Mouse (Mus musculus) gastrocnemius, adult 2 months (tissue): ENCODE results near the gene Spaca4. TPM values are rescaled to one million over a fixed set of nuclear protein-coding genes. Genes with fewer than 3 reads are reported as not detected.
A peak's percentile ranks its signal among the peaks of the same experiment; 100 is the strongest.

ENCODE experiments used
- DNase-seq: peaks from one replicate; pipeline ENCODE4 v3.0.0; 2022
- H3K27ac ChIP-seq: fragments of 200-600 bp; 2 replicates; pipeline ENCODE4 v1.8.1; 2022; ENCODE audit warnings: mild to moderate bottlenecking
- H3K4me3 ChIP-seq: fragments of 200-600 bp; 2 replicates; pipeline ENCODE4 v1.8.1; 2022; ENCODE audit warnings: mild to moderate bottlenecking, moderate library complexity
- CTCF ChIP-seq: fragments of 200-600 bp; IDR thresholded peaks from 2 replicates; pipeline ENCODE4 v1.8.1; 2022; ENCODE audit warnings: antibody characterized with exemption, mild to moderate bottlenecking, moderate library complexity
- intact Hi-C: fragments of 180-260 bp; cut with DNase I; formaldehyde crosslinking; loops from one replicate; pipeline ENCODE4 v1.15.1; 2025
- total RNA-seq, 2 experiments: library from RNA; stranded (reverse); gene quantifications; 2 replicates each; pipeline ENCODE4 v1.2.3; 2021

The Spaca4 gene
- total RNA-seq, 2 experiments from 2014 or later = not detected

DNA sequence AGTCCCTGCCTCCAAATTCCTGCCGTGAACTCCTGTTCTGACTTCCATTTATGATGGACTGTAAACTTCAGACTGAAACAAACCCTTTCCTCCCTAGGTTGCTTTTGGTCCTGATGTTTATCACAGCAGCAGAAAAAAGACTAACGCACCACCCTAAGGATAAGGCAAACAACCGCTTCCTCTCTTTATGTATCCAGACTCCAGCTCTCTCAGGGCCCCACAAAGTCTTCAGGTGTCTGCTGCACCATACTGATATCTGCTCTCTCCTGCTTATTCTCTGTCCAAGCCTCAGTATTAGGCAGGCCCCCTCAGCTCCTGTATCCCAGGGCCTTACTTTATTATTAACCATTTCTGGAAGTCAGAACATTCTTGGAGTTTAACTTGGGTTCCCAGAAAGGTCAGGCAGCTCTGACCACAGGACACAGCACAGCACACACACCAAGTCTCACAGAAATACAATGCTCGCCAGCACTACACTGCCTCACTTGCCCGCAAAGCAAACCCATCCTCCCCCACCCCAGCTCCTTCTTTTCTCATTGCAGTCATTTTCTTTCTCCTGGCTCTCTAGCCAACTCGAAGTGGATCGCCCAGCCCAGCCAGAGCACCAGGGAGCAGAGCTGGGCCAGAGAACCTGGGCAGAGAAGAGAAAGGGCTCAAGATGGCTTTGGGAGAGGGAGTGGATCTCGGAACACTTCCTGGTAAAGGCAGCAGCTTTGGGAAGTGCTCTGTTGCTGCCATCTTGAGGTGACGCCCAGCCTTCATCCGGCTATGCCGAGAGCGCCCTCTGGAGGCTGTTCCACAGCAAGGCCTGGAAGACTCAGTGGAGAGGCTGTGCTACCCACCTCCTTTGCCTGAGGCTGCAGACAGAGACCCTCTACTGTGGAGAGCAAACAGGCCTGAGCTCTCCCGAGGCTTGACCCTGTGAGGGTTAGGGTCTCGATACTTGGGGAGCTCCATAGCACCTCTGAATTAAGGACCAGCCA is 43.2 kb downstream of the Spaca4 start:
- peak overlapping the region; percentile 50 for H3K4me3 ChIP-seq
- TF ChIP-seq CTCF = no peak; the same call in 1 of the 2 replicates
- peak; percentile 91 for DNase-seq
- H3K27ac ChIP-seq = peak overlapping the region; percentile 90
- intact Hi-C loops = loop anchor here (2.0 to 5.0 kb wide), 2 partner anchors 40 to 205 kb away; no protein-coding TSS in a partner anchor

DNA sequence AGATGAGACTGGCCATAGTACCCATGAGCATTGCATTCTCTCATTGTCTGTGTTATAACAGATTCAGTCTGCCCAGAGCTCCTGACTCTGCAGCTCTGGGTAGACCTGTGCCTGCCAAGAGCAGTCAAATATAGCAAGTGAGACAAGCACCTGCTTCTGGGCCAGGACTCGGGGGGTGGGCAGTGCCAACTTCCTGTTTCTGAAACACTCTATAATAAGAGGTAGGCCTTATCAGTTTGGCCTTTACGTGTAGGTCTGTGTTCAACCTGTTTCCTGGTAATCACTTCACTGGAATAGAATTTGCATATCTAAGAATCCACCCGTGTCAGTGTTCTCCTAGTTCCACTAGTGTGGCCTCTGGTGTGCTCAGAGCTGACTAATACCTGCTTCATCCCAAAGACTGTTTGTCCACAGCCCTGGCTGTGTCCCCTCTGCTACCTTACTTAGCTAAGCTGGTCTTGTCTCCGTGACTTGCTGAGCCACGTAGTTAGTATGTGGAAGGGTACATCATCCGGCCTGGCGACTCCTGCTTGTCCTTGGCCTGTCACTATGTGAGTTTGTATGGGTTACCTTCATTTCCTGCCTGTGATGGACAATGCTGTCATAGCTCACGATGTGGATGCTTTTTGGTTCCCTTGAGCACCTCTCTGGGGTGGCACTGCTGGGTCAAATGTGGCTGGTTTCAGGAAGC is 44.4 kb downstream of the Spaca4 start:
- intact Hi-C loops = loop anchor here (5.0 kb wide), 1 partner anchor 204 kb away; no protein-coding TSS in a partner anchor
- Histone ChIP-seq H3K27ac (peak overlapping the region; percentile 90), H3K4me3 (peak overlapping the region; percentile 17; the same call in 1 of the 2 replicates)
- peak; percentile 82 for DNase-seq
- no peak for TF ChIP-seq CTCF

DNA sequence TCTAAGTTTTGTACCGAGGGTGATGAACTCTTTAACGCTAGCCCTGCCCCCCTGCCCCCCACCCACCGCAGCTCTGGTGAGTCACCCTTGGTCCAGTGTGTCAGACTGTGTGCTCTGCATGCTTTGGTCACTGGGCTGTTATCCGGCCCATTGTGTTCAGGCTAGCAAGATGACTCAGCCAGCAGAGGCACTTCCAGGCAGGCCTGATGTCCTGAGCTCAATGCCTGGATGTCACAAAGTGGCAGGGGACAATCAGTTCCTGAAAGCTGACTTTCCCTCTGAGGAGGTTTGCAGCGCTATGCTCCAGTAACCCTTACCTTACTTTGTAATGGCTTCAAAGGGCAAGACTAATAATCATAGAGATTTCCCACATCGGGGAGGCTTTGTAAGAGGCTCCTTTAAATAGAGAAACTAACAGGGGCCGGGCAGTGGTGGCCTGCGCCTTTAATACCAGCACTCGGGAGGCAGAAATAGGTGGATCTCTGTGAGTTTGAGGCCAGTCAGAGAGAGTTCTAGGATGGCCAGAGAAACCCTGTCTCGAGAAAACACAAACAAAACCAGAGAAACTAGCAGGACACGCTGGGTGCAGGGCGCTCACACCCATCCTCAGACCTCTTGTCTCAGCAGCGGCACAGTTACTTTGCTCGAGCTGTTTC is 45.5 kb downstream of the Spaca4 start:
- H3K27ac ChIP-seq = peak overlapping the region; percentile 90
- intact Hi-C loops = loop anchor here (5.0 kb wide), 1 partner anchor 203 kb away; no protein-coding TSS in a partner anchor
- H3K4me3 ChIP-seq = no peak overlapping the region
- DNase-seq = peak; percentile 51
- TF ChIP-seq CTCF = no peak

GRCm38 (mm10) chr7:45678513-45678912 is 47.1 kb downstream of the Spaca4 start:
- intact Hi-C loops = no loop called here

GRCm38 (mm10) chr7:45677627-45678295 is 47.9 kb downstream of the Spaca4 start:
- intact Hi-C loops = no loop called here

More at GRCm38 (mm10) chr7:45678513-45678912, 47.1 kb downstream of the Spaca4 start:
- H3K4me3 ChIP-seq = no peak overlapping the region
- no peak for TF ChIP-seq CTCF
- H3K27ac ChIP-seq = no peak overlapping the region
- no peak for DNase-seq

More at GRCm38 (mm10) chr7:45677627-45678295, 47.9 kb downstream of the Spaca4 start:
- no peak overlapping the region for H3K27ac ChIP-seq
- no peak for DNase-seq
- no peak overlapping the region for H3K4me3 ChIP-seq
- no peak for TF ChIP-seq CTCF

Other genes with a start within 250 kb of the Spaca4 start
- gene Tulp2, start 243.9 kb downstream of the Spaca4 start, total RNA-seq = under 1 TPM in 1 of 2 experiments, not detected in 1; 0.39 TPM
- 1 to 10 TPM; 5.5 to 8.4 TPM for gene Gm45808, start 239.0 kb downstream of the Spaca4 start, total RNA-seq
- 10 to 100 TPM; 13.1 to 22.9 TPM for gene Dhdh, start 237.0 kb downstream of the Spaca4 start, total RNA-seq
- 10 to 100 TPM; 55.1 to 61.8 TPM for gene Nucb1, start 215.4 kb downstream of the Spaca4 start, total RNA-seq
- gene Ppp1r15a, start 199.5 kb downstream of the Spaca4 start, total RNA-seq = 10 to 100 TPM; 28.3 to 28.5 TPM
- gene Plekha4, start 199.5 kb downstream of the Spaca4 start, total RNA-seq = 1 to 10 TPM; 3.4 to 3.5 TPM
- 1 to 10 TPM; 1.0 to 1.3 TPM for gene Hsd17b14, start 170.9 kb downstream of the Spaca4 start, total RNA-seq
- 100 to 1,000 TPM in 1 of 2 experiments, 10 to 100 TPM in 1; 91.4 to 106 TPM for gene Bcat2, start 155.7 kb downstream of the Spaca4 start, total RNA-seq
- not detected for gene Fgf21, start 110.3 kb downstream of the Spaca4 start, total RNA-seq
- not detected for gene Fut1, start 108.5 kb downstream of the Spaca4 start, total RNA-seq
- under 1 TPM in 1 of 2 experiments, not detected in 1; 0.20 TPM for gene Izumo1, start 104.0 kb downstream of the Spaca4 start, total RNA-seq
- 1 to 10 TPM; 5.7 to 8.0 TPM for gene Rasip1, start 98.3 kb downstream of the Spaca4 start, total RNA-seq
- gene Mamstr, start 85.8 kb downstream of the Spaca4 start, total RNA-seq = 10 to 100 TPM; 18.7 to 44.9 TPM
- gene Fut2, start 59.4 kb downstream of the Spaca4 start, total RNA-seq = under 1 TPM; 0.14 to 0.28 TPM
- under 1 TPM; 0.20 to 0.50 TPM for gene Ntn5, start 41.8 kb downstream of the Spaca4 start, total RNA-seq
- gene Sec1, start 31.4 kb downstream of the Spaca4 start, total RNA-seq = under 1 TPM in 1 of 2 experiments, not detected in 1; 0.25 TPM
- 10 to 100 TPM in 1 of 2 experiments, 1 to 10 TPM in 1; 7.7 to 16.4 TPM for gene Car11, start 26.0 kb downstream of the Spaca4 start, total RNA-seq
- 100 to 1,000 TPM in 1 of 2 experiments, 1 to 10 TPM in 1; 8.8 to 105 TPM for gene Dbp, start 20.7 kb downstream of the Spaca4 start, total RNA-seq
- gene Rpl18, start 10.4 kb downstream of the Spaca4 start, total RNA-seq = 100 to 1,000 TPM; 451 to 508 TPM
- gene Sphk2, start 7.8 kb downstream of the Spaca4 start, total RNA-seq = 10 to 100 TPM; 14.4 to 15.8 TPM
- under 1 TPM; 0.08 to 0.31 TPM for gene Fam83e, start 4.6 kb downstream of the Spaca4 start, total RNA-seq
- gene Lmtk3, start 57.9 kb upstream of the Spaca4 start, total RNA-seq = under 1 TPM in 1 of 2 experiments, not detected in 1; 0.06 TPM
- gene Sult2b1, start 58.9 kb upstream of the Spaca4 start, total RNA-seq = not detected
- 10 to 100 TPM; 29.6 to 33.2 TPM for gene Cyth2, start 88.8 kb upstream of the Spaca4 start, total RNA-seq
- under 1 TPM in 1 of 2 experiments, not detected in 1; 0.20 TPM for gene Kcnj14, start 99.0 kb upstream of the Spaca4 start, total RNA-seq
- 10 to 100 TPM; 14.6 to 16.0 TPM for gene Grwd1, start 105.1 kb upstream of the Spaca4 start, total RNA-seq
- 10 to 100 TPM; 63.2 to 65.6 TPM for gene Kdelr1, start 147.0 kb upstream of the Spaca4 start, total RNA-seq
- gene Grin2d, start 152.6 kb upstream of the Spaca4 start, total RNA-seq = under 1 TPM; 0.13 to 0.14 TPM
- gene Syngr4, start 170.9 kb upstream of the Spaca4 start, total RNA-seq = not detected
- 10 to 100 TPM; 51.3 to 66.3 TPM for gene Tmem143, start 171.1 kb upstream of the Spaca4 start, total RNA-seq
- gene Emp3, start 195.6 kb upstream of the Spaca4 start, total RNA-seq = 10 to 100 TPM in 1 of 2 experiments, 1 to 10 TPM in 1; 7.7 to 18.2 TPM
- under 1 TPM; 0.28 to 0.45 TPM for gene Ccdc114, start 198.3 kb upstream of the Spaca4 start, total RNA-seq